Mouse (Mus musculus): ENCODE results near the gene Nup98. TPM values are rescaled to one million over a fixed set of nuclear protein-coding genes. Genes with fewer than 3 reads are reported as not detected.

Gene Nup98
- total and polyA plus RNA-seq, 3 experiments = 24.6 to 37.1 (median 25.0) TPM

- Histone ChIP-seq H3K9me3 (replicated peaks; ENCODE audit: low read length) (no peaks in the 10 kb centered on the region), H3K79me2 (replicated peaks; ENCODE audit: control insufficient read depth, extremely low read depth, insufficient read depth, poor library complexity, severe bottlenecking) (no peaks in the 10 kb centered on the region), H3K4me3 (replicated peaks in 1 of 3; ENCODE audit: low read depth in 2 of 3, low read length in 2 of 3, poor library complexity in 1 of 3) (no peak overlapping the region), H3K9ac (ENCODE audit: insufficient read depth, low read depth) (no peak overlapping the region), H3K27me3 (replicated peaks) (no peaks in the 10 kb centered on the region), H3K4me1 (ENCODE audit: control insufficient read depth in 1 of 2, insufficient read depth in 2 of 2) (0 out of 4 replicates have a peak, but pooled peaks cover 0 to 2% of the 10 kb centered on the region in 2 experiments), H3K4me2 (ENCODE audit: insufficient read depth, low read depth, poor library complexity, severe bottlenecking) (no peak overlapping the region), H3K27ac (ENCODE audit: insufficient read depth, low read depth) (no peak overlapping the region), H3K36me3 (replicated peaks in 1 of 2; ENCODE audit: control insufficient read depth in 1 of 2, insufficient read depth in 1 of 2, low read length in 1 of 2) (peaks cover 39 to 85% of the 10 kb centered on the region in 2 experiments)
- no peak for DNase-seq (ENCODE audit: extremely low read depth)
- TF ChIP-seq ZNF384 (IDR thresholded peaks at IDR 0.05; ENCODE audit: low read depth, low read length) = no peak
- no peak for TF ChIP-seq MXI1 (IDR thresholded peaks at IDR 0.05; ENCODE audit: low read depth, low read length)
- TF ChIP-seq E2F4 (IDR thresholded peaks at IDR 0.05; ENCODE audit: insufficient replicate concordance, low read depth, low read length) = no peak
- no peak for TF ChIP-seq MAX (IDR thresholded peaks at IDR 0.05; ENCODE audit: low read length)
- no peak for TF ChIP-seq ZKSCAN1 (IDR thresholded peaks at IDR 0.05; ENCODE audit: borderline replicate concordance, low read depth, low read length)
- TF ChIP-seq NELFE (IDR thresholded peaks at IDR 0.05; ENCODE audit: low read depth, low read length) = no peak
- TF ChIP-seq TCF12 (IDR thresholded peaks at IDR 0.05; ENCODE audit: low read depth, low read length) = no peak
- TF ChIP-seq USF2 (conservative IDR thresholded peaks at IDR 0.05; ENCODE audit: low read depth, low read length) = no peak
- no peak for TF ChIP-seq ZMIZ1 (IDR thresholded peaks at IDR 0.05; ENCODE audit: low read depth, low read length)
- TF ChIP-seq ZC3H11A (IDR thresholded peaks at IDR 0.05; ENCODE audit: low read depth, low read length) = no peak
- TF ChIP-seq CHD1 (IDR thresholded peaks at IDR 0.05; ENCODE audit: low read depth, low read length) = no peak
- no peak for TF ChIP-seq ETS1 (conservative IDR thresholded peaks at IDR 0.05; ENCODE audit: low read depth, low read length)
- no peak for TF ChIP-seq POLR2A (IDR thresholded peaks at IDR 0.05; ENCODE audit: low read depth, low read length)
- TF ChIP-seq USF1 (IDR thresholded peaks at IDR 0.05; ENCODE audit: low read depth, low read length) = no peak
- TF ChIP-seq MEF2A (IDR thresholded peaks at IDR 0.05; ENCODE audit: borderline replicate concordance, low read depth, low read length) = no peak
- no peak for TF ChIP-seq ELF1 (IDR thresholded peaks at IDR 0.05; ENCODE audit: low read depth, low read length)
- no peak for TF ChIP-seq HCFC1 (IDR thresholded peaks at IDR 0.05; ENCODE audit: low read depth, low read length)
- dilution Hi-C loops (cut with MboI; ENCODE audit: extremely low pct_ligation_motif_present, extremely low pct_unique_long_range_greater_than_20kb, low sequenced_read_pairs) = no loop called here
- in situ Hi-C loops (cut with MboI; ENCODE audit: low pct_ligation_motif_present, low pct_unique_long_range_greater_than_20kb, low sequenced_read_pairs) = loop anchor here (10.0 kb wide), 1 partner anchor 173 kb away; no protein-coding TSS in a partner anchor
Observed at GRCm38 (mm10) chr7:102087336-102087735, 122.6 kb downstream of the Nup98 start.

GRCm38 (mm10) chr7:102084041-102084696 is 125.8 kb downstream of the Nup98 start:
- Histone ChIP-seq H3K36me3 (replicated peaks in 1 of 2; ENCODE audit: control insufficient read depth in 1 of 2, insufficient read depth in 1 of 2, low read length in 1 of 2) (peaks cover 56 to 95% of the 10 kb centered on the region in 2 experiments), H3K4me2 (ENCODE audit: insufficient read depth, low read depth, poor library complexity, severe bottlenecking) (no peak overlapping the region), H3K27me3 (replicated peaks) (no peaks in the 10 kb centered on the region), H3K4me3 (replicated peaks in 1 of 3; ENCODE audit: low read depth in 2 of 3, low read length in 2 of 3, poor library complexity in 1 of 3) (no peak overlapping the region), H3K9me3 (replicated peaks; ENCODE audit: low read length) (no peaks in the 10 kb centered on the region), H3K79me2 (replicated peaks; ENCODE audit: control insufficient read depth, extremely low read depth, insufficient read depth, poor library complexity, severe bottlenecking) (no peaks in the 10 kb centered on the region), H3K4me1 (ENCODE audit: control insufficient read depth in 1 of 2, insufficient read depth in 2 of 2) (0 out of 4 replicates have a peak, but pooled peaks cover 0 to 2% of the 10 kb centered on the region in 2 experiments), H3K9ac (ENCODE audit: insufficient read depth, low read depth) (no peak overlapping the region), H3K27ac (ENCODE audit: insufficient read depth, low read depth) (no peak overlapping the region)
- TF ChIP-seq KAT2A (IDR thresholded peaks at IDR 0.05; ENCODE audit: insufficient replicate concordance, low read length) = no peak
- no peak for TF ChIP-seq SIN3A (IDR thresholded peaks at IDR 0.05; ENCODE audit: low read length)
- in situ Hi-C loops (cut with MboI; ENCODE audit: low pct_ligation_motif_present, low pct_unique_long_range_greater_than_20kb, low sequenced_read_pairs) = loop anchor here (10.0 kb wide), 1 partner anchor 169 kb away; no protein-coding TSS in a partner anchor
- DNase-seq (ENCODE audit: extremely low read depth) = no peak
- dilution Hi-C loops (cut with MboI; ENCODE audit: extremely low pct_ligation_motif_present, extremely low pct_unique_long_range_greater_than_20kb, low sequenced_read_pairs) = no loop called here

Data from CH12.LX (cell line).